Mouse (Mus musculus): ENCODE results near the gene Crim1. TPM values are rescaled to one million over a fixed set of nuclear protein-coding genes. Genes with fewer than 3 reads are reported as not detected.

Gene Crim1
- polyA plus RNA-seq, 1 experiment from 2014 or later = 2.6 TPM

DNA sequence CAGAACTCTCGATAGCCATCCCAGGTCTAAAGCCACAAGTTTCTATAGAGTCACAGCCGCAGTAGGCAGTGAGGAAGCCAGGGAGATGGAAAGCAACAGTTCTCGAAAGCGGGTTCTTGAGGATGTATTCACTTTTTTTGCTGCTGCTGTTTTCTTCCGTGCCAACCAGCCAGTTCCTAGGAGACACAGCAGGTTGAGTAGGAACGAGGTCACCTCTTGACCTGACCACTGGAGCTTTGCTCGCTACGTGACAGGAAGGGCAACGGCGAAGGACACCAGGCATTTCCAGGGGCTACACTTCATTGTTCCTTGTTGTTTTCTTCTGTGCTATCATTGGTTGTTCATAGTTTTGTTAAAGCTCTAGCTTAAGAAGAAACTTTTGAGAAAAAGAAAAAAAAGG is 174.7 kb downstream of the Crim1 start:
- no peak overlapping the region for H3K4me3 ChIP-seq (ENCODE audit: control insufficient read depth in 1 of 2, insufficient read depth in 1 of 2, low read depth in 1 of 2, low read length in 2 of 2)
- no peak overlapping the region for H3K9ac ChIP-seq (ENCODE audit: low read length)
- H3K27ac ChIP-seq (replicated peaks in 1 of 2; ENCODE audit: control insufficient read depth in 1 of 2, insufficient read depth in 1 of 2, low read depth in 2 of 2, low read length in 2 of 2) = peak overlapping the region; percentile 4 to 19; a peak in 1 of 4 replicates
- no peak overlapping the region for H3K4me2 ChIP-seq (ENCODE audit: low read length)
- ATAC-seq (ENCODE audit: insufficient number of reproducible peaks, insufficient read depth, low FRiP score, low read depth) = no peak
- 65% methylated on average over 10 of the region's 10 CpGs for WGBS
- H3K9me3 ChIP-seq (ENCODE audit: control insufficient read depth, low read length) = no peaks in the 10 kb centered on the region
- H3K36me3 ChIP-seq (ENCODE audit: control insufficient read depth, insufficient read depth, low read length) = peaks cover 41% of the 10 kb centered on the region; the same call in 1 of the 2 replicates
- H3K27me3 ChIP-seq (ENCODE audit: control insufficient read depth, insufficient read depth, low read length) = no peaks in the 10 kb centered on the region
- peaks cover 4 to 5% of the 10 kb centered on the region in 2 experiments; a peak in 2 of 4 replicates for H3K4me1 ChIP-seq (ENCODE audit: control insufficient read depth in 2 of 2, insufficient read depth in 2 of 2, low read length in 2 of 2)

DNA sequence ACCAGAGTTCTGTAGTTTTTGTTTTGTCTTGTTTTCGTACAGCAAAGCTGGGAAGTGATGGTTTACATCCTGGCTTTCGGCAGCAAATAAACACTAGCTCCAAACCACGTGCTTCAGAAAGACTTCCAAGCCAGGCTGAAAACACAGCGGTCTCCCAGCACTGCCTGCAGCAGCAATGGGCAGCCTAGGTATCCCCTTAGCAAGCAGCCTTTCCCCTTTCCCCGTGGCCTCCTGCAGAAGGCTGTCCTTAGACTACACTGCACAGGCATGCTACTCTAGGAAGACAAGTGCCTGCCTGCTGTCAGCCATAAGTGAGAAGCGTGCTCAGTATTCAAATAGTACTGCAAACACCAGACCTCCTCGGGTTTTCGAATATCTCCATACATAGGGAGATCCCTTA is 176.5 kb downstream of the Crim1 start:
- H3K36me3 ChIP-seq (ENCODE audit: control insufficient read depth, insufficient read depth, low read length) = peaks cover 54% of the 10 kb centered on the region

DNA sequence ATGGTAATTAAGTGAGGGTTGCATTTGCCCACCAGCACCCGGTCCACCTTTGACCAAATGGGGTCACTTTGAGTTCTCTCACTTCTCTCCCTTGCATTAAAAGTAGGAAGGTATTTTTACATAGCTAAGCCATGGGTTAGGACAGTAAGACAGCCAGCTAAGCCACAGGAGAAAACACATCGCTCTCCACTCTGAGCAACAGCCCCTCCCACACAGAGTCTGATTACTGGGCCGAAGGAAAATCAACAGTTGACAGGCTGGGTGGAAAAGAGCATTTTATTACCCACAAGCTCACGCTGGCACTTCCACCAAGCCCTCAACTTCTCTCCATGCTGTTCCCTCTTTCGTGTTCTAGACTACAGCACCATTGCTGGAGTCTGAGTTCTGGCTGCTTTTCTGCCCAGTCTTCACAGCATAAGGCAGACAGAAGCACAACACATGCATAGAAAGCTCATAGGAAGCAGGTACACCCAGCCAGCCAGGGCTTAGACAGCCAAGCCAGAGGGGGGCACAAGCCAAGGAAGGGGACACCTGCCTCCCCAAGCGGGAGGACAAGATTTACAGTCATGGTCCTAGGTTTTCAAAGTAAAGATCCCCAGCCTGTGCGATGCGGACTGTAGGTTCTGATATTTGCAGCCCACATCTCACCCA is 179.2 kb downstream of the Crim1 start:
- H3K4me2 ChIP-seq (ENCODE audit: low read length) = no peak overlapping the region
- no peak overlapping the region for H3K9ac ChIP-seq (ENCODE audit: low read length)
- no peak for ATAC-seq (ENCODE audit: insufficient number of reproducible peaks, insufficient read depth, low FRiP score, low read depth)
- H3K27ac ChIP-seq (replicated peaks in 1 of 2; ENCODE audit: control insufficient read depth in 1 of 2, insufficient read depth in 1 of 2, low read depth in 2 of 2, low read length in 2 of 2) = no peak overlapping the region
- peaks cover 4 to 5% of the 10 kb centered on the region in 2 experiments; a peak in 2 of 4 replicates for H3K4me1 ChIP-seq (ENCODE audit: control insufficient read depth in 2 of 2, insufficient read depth in 2 of 2, low read length in 2 of 2)
- 85% methylated on average over 8 of the region's 8 CpGs for WGBS
- peaks cover 63% of the 10 kb centered on the region for H3K36me3 ChIP-seq (ENCODE audit: control insufficient read depth, insufficient read depth, low read length)
- H3K4me3 ChIP-seq (ENCODE audit: control insufficient read depth in 1 of 2, insufficient read depth in 1 of 2, low read depth in 1 of 2, low read length in 2 of 2) = no peak overlapping the region
- no peaks in the 10 kb centered on the region for H3K27me3 ChIP-seq (ENCODE audit: control insufficient read depth, insufficient read depth, low read length)
- H3K9me3 ChIP-seq (ENCODE audit: control insufficient read depth, low read length) = no peaks in the 10 kb centered on the region

More for the DNA sequence above, 176.5 kb downstream of the Crim1 start:
- no peak overlapping the region for H3K9ac ChIP-seq (ENCODE audit: low read length)
- no peak overlapping the region for H3K4me3 ChIP-seq (ENCODE audit: control insufficient read depth in 1 of 2, insufficient read depth in 1 of 2, low read depth in 1 of 2, low read length in 2 of 2)
- H3K4me2 ChIP-seq (ENCODE audit: low read length) = no peak overlapping the region
- no peaks in the 10 kb centered on the region for H3K27me3 ChIP-seq (ENCODE audit: control insufficient read depth, insufficient read depth, low read length)
- H3K27ac ChIP-seq (replicated peaks in 1 of 2; ENCODE audit: control insufficient read depth in 1 of 2, insufficient read depth in 1 of 2, low read depth in 2 of 2, low read length in 2 of 2) = no peak overlapping the region
- 50% methylated on average over 8 of the region's 8 CpGs for WGBS
- H3K9me3 ChIP-seq (ENCODE audit: control insufficient read depth, low read length) = no peaks in the 10 kb centered on the region
- ATAC-seq (ENCODE audit: insufficient number of reproducible peaks, insufficient read depth, low FRiP score, low read depth) = no peak
- peaks cover 4 to 5% of the 10 kb centered on the region in 2 experiments; a peak in 2 of 4 replicates for H3K4me1 ChIP-seq (ENCODE audit: control insufficient read depth in 2 of 2, insufficient read depth in 2 of 2, low read length in 2 of 2)

DNA sequence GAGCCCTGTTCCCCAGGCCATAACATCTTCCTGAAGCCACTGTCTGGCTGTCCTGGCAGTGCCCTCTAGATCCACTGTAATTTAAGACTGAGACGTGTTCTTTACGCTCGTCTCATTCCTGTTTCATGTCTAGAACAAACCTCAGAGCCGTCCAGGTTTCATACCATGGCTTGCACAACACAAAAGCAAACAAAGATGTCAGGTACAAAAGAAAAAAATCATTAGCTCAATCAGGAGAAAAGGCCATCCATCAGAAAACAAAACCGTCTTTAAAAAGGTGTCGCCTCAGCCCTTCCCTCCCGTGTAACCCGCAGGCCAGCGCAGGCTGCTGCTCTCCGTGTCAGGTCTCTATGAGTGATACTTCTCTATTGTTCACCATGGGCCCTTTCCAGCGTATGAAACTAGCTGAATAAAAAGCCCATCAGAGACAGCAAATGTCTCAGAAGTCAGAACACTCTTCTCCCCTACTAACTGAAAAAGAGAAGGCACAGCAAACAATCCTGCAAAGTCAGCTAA is 179.7 kb downstream of the Crim1 start:
- Histone ChIP-seq H3K27me3 (ENCODE audit: control insufficient read depth, insufficient read depth, low read length) (no peaks in the 10 kb centered on the region), H3K9me3 (ENCODE audit: control insufficient read depth, low read length) (no peaks in the 10 kb centered on the region), H3K36me3 (ENCODE audit: control insufficient read depth, insufficient read depth, low read length) (peaks cover 63% of the 10 kb centered on the region), H3K4me2 (ENCODE audit: low read length) (no peak overlapping the region), H3K27ac (replicated peaks in 1 of 2; ENCODE audit: control insufficient read depth in 1 of 2, insufficient read depth in 1 of 2, low read depth in 2 of 2, low read length in 2 of 2) (no peak overlapping the region), H3K4me1 (ENCODE audit: control insufficient read depth in 2 of 2, insufficient read depth in 2 of 2, low read length in 2 of 2) (peaks cover 2 to 4% of the 10 kb centered on the region in 2 experiments; a peak in 2 of 4 replicates), H3K4me3 (ENCODE audit: control insufficient read depth in 1 of 2, insufficient read depth in 1 of 2, low read depth in 1 of 2, low read length in 2 of 2) (no peak overlapping the region), H3K9ac (ENCODE audit: low read length) (no peak overlapping the region)
- no peak for ATAC-seq (ENCODE audit: insufficient number of reproducible peaks, insufficient read depth, low FRiP score, low read depth)
- 89% methylated on average over 11 of the region's 11 CpGs for whole genome bisulfite sequencing

DNA sequence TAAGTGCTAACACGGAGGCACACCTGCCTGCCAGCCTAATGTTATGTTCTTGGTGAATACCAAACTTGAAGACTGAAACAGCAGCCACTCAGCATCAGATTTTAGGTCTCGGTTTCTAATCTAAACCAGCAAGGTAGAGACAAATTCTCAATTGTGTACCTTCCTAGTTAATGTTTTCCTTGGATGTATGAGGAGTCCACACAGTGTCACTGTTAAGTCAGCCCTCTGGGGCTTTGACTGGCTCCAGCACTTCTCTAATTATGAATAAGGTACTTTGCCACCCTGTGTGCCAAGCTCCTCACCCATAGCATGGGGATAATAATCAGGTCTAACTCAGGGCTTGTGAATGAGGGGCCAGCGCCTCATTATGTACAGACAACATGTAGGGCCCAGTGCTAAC is 182.3 kb downstream of the Crim1 start:
- no peak overlapping the region for H3K4me3 ChIP-seq (ENCODE audit: control insufficient read depth in 1 of 2, insufficient read depth in 1 of 2, low read depth in 1 of 2, low read length in 2 of 2)
- H3K4me1 ChIP-seq (ENCODE audit: control insufficient read depth in 2 of 2, insufficient read depth in 2 of 2, low read length in 2 of 2) = no peaks in the 10 kb centered on the region
- peaks cover 56% of the 10 kb centered on the region for H3K36me3 ChIP-seq (ENCODE audit: control insufficient read depth, insufficient read depth, low read length)
- H3K9me3 ChIP-seq (ENCODE audit: control insufficient read depth, low read length) = no peaks in the 10 kb centered on the region
- no peak overlapping the region for H3K9ac ChIP-seq (ENCODE audit: low read length)
- ATAC-seq (ENCODE audit: insufficient number of reproducible peaks, insufficient read depth, low FRiP score, low read depth) = no peak
- 94% methylated on average over 3 of the region's 3 CpGs for WGBS
- no peak overlapping the region for H3K27ac ChIP-seq (replicated peaks in 1 of 2; ENCODE audit: control insufficient read depth in 1 of 2, insufficient read depth in 1 of 2, low read depth in 2 of 2, low read length in 2 of 2)
- no peak overlapping the region for H3K4me2 ChIP-seq (ENCODE audit: low read length)
- H3K27me3 ChIP-seq (ENCODE audit: control insufficient read depth, insufficient read depth, low read length) = no peaks in the 10 kb centered on the region

DNA sequence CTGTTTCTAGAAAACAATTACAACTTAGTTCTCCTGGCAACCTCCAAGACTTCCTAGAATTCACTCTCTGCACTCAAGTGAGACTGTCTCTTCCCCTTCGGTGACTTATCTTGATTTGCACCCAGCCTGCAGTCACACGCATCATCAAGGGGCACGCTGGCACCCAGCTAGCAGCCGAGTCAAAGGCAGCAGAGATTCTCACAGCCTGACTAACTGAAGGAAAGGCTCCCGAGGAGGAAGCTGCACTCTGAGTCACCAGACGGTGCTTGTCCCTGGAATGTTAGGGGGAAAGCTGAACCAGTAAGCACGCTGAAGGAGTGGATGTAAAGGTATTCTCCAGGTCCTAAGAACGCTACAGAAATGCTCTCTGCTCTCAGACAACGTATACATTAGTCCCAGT is 187.6 kb downstream of the Crim1 start:
- 40% methylated on average over 9 of the region's 9 CpGs for WGBS
- Histone ChIP-seq H3K9me3 (ENCODE audit: control insufficient read depth, low read length) (no peaks in the 10 kb centered on the region), H3K36me3 (ENCODE audit: control insufficient read depth, insufficient read depth, low read length) (peaks cover 19% of the 10 kb centered on the region), H3K4me2 (ENCODE audit: low read length) (no peak overlapping the region), H3K27ac (replicated peaks in 1 of 2; ENCODE audit: control insufficient read depth in 1 of 2, insufficient read depth in 1 of 2, low read depth in 2 of 2, low read length in 2 of 2) (no peak overlapping the region), H3K4me1 (ENCODE audit: control insufficient read depth in 2 of 2, insufficient read depth in 2 of 2, low read length in 2 of 2) (no peaks in the 10 kb centered on the region; a peak in 1 of 4 replicates), H3K9ac (ENCODE audit: low read length) (no peak overlapping the region), H3K27me3 (ENCODE audit: control insufficient read depth, insufficient read depth, low read length) (no peaks in the 10 kb centered on the region), H3K4me3 (ENCODE audit: control insufficient read depth in 1 of 2, insufficient read depth in 1 of 2, low read depth in 1 of 2, low read length in 2 of 2) (no peak overlapping the region)
- no peak for ATAC-seq (ENCODE audit: insufficient number of reproducible peaks, insufficient read depth, low FRiP score, low read depth)

DNA sequence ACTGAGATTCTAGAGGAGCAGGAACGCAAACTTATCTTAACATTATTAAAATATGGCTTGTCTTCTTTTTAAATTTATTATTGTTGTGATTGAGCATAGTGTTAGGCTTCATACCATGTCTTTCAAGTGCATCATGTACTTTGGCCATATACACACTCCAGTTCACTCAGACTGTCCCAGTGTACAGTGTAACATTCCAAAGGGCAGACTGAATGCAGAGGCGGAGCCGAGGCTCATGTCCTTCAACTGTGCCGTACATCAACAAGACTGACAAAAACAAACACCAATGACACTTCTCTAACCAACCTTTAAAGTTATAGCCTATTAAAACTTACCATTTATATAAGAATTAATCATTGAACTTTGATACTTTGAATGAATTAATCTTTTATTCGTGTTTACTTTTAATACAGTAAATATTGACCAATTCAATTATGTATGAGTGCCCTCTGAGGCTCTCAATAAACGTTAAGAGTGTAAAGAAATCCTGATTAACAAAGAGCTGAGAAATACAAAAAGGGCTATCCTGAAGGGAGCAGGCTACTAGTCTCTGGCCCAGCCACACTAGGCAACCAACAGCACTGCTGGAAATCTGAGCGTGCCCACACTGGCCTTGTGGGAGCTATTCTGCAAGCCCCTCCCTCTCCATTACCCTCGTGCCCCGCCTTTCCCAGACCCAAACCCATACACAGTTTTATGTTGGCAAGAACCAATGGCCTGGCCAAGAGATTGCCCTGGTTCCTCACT is 188.2 kb downstream of the Crim1 start:
- H3K36me3 ChIP-seq (ENCODE audit: control insufficient read depth, insufficient read depth, low read length) = peaks cover 13% of the 10 kb centered on the region
- no peak overlapping the region for H3K27ac ChIP-seq (replicated peaks in 1 of 2; ENCODE audit: control insufficient read depth in 1 of 2, insufficient read depth in 1 of 2, low read depth in 2 of 2, low read length in 2 of 2)
- no peaks in the 10 kb centered on the region for H3K9me3 ChIP-seq (ENCODE audit: control insufficient read depth, low read length)
- WGBS = 74% methylated on average over 9 of the region's 9 CpGs
- ATAC-seq (ENCODE audit: insufficient number of reproducible peaks, insufficient read depth, low FRiP score, low read depth) = no peak
- no peak overlapping the region for H3K4me2 ChIP-seq (ENCODE audit: low read length)
- no peak overlapping the region for H3K4me3 ChIP-seq (ENCODE audit: control insufficient read depth in 1 of 2, insufficient read depth in 1 of 2, low read depth in 1 of 2, low read length in 2 of 2)
- no peaks in the 10 kb centered on the region for H3K27me3 ChIP-seq (ENCODE audit: control insufficient read depth, insufficient read depth, low read length)
- H3K4me1 ChIP-seq (ENCODE audit: control insufficient read depth in 2 of 2, insufficient read depth in 2 of 2, low read length in 2 of 2) = no peaks in the 10 kb centered on the region; a peak in 1 of 4 replicates
- no peak overlapping the region for H3K9ac ChIP-seq (ENCODE audit: low read length)
